Mouse (Mus musculus) fat pad, adult 2 months (tissue): Measurements from ENCODE around the gene Celf2.

Experiments
- DNase-seq: peaks from one replicate; pipeline ENCODE4 v3.0.0-alpha.2; 2011; ENCODE audit warnings: low read depth, low spot score; ENCODE audit errors: extremely low read depth

Gene Celf2

DNA sequence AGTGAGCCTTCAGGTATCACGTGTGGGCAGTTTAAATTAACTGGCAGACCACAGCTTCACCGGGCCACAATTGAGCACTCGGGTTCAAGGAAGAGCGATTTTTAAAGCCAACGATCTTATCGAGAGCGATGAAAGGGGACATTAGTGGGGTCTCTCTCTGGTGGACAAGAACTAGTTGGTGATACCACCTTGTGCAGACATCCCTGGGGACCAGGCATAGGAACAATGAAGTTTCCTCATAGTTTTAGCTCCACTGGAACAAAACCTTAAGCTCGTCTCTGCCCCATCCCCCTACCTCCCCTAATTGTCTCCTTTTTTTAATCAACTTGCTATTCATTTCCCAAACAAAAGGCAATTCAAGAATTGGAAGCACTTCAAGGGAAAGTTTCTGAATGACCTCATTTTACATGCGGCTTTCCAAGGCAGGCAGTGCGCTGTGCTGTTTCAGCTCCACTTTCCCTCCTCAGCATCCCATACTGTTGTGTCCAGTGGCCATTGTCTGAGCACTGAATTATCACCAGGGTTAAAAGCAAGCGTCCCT is 634.2 kb downstream of the Celf2 start:
- no peak for DNase-seq

- DNase-seq, result no peak
Observed at GRCm38 (mm10) chr2:6874266-6874955, 635.0 kb downstream of the Celf2 start.

GRCm38 (mm10) chr2:6873711-6874110 is 635.7 kb downstream of the Celf2 start:
- no peak for DNase-seq

DNA sequence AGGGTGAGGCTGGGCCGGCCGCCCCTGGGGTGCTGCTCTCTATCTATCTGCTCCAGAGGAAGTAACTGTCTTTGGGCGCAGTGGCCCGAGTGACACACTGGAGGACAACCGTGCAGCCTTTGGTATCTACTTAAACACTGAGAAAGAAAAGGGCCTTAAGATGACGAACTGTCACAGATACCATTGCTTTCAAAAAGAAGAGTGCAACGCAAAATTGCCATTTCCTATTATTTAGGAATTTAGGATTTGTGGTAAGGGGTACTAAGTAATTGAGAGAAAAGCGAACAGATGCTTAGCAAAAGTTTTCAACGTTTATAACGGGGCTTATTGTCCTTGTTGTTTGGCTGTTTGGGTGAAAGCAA is 636.5 kb downstream of the Celf2 start:
- DNase-seq, result no peak

- no peak for DNase-seq
Observed at GRCm38 (mm10) chr2:6872131-6872893, 637.1 kb downstream of the Celf2 start.

- DNase-seq, result peak; percentile 18
Observed at GRCm38 (mm10) chr2:6871281-6872130, 637.9 kb downstream of the Celf2 start.

GRCm38 (mm10) chr2:6869956-6870710 is 639.2 kb downstream of the Celf2 start:
- no peak for DNase-seq

GRCm38 (mm10) chr2:6867297-6867696 is 642.1 kb downstream of the Celf2 start:
- no peak for DNase-seq

- DNase-seq, result no peak
Observed at GRCm38 (mm10) chr2:6865785-6866184, 643.6 kb downstream of the Celf2 start.

- no peak for DNase-seq
Observed at GRCm38 (mm10) chr2:6850102-6850644, 659.2 kb downstream of the Celf2 start.

DNA sequence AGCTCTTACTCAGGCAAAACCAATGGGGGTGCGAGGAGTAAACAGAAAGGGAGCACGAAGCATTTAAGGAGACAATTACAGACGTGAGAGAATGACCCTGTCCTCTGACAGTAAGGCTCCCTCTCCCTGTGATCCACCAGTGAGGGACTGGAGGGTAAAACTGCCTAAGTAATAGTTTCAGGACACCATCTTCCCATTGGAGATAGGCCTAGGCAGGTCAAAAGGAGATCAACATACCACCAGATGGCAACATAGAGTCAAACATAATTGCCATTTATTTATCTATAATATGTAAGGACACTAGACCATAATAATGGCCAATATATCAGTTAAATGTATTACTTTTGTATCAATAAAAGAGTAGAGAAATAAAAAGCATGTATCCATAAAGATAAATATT is 660.0 kb downstream of the Celf2 start:
- no peak for DNase-seq

DNA sequence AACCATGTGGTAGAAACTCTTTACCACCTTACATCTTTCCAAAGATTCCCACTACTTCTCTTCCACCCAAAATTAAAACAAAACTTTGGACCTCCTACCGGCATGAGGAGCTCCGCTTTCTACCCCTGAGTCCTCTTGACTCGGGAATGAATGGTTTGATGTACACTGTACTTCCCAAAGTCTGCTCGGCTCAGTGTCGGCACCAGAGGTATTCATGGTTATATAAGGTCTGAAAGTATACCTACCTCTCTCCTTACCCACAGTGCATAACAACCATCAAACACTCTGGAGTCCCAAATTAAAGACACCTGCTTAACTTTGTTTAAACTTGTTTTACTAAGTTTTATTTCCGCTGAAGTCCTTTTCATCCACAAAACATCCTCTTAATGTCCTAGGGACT is 679.3 kb downstream of the Celf2 start:
- DNase-seq, result no peak

DNA sequence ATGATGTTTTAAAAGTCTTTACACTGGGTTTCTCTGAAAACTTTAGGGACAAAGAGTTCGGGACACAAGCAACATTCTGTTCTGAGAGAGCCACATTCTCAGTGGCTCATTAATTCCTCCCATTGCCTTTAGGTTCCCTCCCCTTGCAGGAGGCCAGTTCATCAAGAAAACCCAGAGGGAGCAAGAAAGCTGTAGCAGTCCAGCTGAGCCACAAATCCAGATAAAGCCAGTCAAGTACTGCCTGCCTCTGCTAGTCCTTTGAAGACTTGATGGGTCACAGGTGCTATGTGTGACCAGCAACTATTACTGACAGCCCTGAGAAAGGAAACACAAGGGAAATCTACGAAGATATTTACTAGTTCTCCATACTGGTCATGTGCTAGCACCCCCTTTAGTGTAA is 681.8 kb downstream of the Celf2 start:
- no peak for DNase-seq

GRCm38 (mm10) chr2:6823021-6823420 is 686.3 kb downstream of the Celf2 start:
- DNase-seq, result no peak

DNA sequence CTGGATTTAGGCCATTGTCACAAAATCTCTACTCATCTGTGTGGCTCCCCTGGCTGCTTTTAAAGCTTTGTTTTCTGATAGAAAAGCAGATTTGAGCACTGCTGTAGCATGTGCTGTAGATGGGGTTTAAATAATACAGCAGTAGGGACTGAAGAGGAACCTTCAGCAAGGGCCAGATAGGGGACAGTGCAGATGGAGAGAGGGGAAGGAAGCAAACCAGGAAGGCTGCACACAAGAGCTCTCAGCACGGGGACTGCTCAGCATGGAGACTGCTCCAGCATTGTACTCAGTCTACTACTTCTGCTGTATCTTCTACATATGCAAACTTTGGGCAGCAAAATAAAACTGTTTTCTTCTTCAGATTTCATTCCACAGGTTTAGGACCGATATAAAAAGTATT is 687.8 kb downstream of the Celf2 start:
- no peak for DNase-seq

- no peak for DNase-seq
Observed at GRCm38 (mm10) chr2:6815281-6815680, 694.1 kb downstream of the Celf2 start.

GRCm38 (mm10) chr2:6808736-6809135 is 700.6 kb downstream of the Celf2 start:
- no peak for DNase-seq

DNA sequence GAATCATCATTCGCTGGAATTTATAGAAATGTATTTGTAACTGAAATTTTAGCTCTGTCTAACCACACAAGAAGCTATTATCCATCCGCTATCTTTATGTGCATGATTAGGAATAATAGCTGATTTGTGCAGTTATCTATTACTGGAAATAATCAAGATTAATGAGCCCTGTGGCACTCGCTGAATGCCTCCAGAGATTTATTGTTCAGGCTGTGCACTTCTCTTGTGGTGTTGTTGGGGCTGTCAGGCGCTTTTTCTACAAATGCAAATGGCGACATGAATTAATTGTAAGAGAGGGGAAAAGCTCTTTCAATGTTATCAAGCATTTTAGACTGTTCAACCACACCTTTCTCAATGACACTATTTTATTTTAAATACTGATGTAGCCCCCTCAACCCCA is 712.6 kb downstream of the Celf2 start:
- DNase-seq, result no peak

DNA sequence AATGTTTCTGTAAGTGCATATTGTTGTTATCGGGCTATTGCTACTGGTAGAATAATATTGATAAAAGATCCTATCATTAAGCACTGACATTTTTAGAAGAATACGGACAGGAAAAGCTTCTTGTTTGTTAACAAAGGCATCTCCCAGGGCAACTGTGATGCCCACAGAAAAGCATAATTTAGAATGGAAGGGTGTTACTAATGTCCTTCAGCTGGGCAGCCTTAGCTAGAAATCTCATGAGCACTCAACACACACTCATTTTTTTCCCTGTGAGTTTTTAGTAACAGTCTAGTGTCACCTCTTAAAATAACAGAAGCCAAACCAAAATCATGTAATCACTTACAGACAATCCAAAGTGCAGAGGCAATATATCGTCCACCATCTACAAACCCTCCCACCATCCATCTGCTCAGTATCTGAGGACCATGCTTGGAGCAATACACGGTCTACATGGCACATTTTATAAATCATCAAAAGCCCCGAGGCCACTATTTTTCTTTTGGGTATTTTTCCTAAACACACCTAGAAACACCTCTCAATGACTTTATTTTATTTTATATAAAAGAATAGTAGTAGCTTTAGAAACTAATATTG is 713.3 kb downstream of the Celf2 start:
- DNase-seq, result no peak

DNA sequence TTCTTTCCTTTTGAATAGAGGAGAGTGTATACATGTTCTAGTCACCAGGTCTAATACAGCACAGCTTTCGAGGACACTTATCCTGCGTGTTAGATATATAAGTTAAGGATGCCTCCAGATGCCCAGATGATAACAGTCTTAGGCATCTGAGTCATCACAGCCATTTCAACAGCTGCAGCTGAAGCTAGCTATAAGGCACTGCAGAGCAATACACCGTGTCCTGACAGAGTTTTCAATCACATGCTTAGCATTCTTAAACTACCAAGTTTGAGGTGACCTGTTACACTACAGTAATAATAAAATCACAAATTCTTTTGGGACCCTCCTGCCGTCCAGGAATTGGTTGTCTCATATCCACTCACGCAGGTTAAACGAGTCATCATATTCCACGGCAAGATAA is 714.5 kb downstream of the Celf2 start:
- no peak for DNase-seq
